In genomic region chr14:25796619-25797018, GRCm38 (mm10) we compare ENCODE assay signal across 11 mouse cellular contexts. TPM values are rescaled to one million over a fixed set of nuclear protein-coding genes. Genes with fewer than 3 reads are reported as not detected.
DNase-seq lines count a peak whose midpoint lies in the region; ATAC-seq lines count a peak whose summit lies in the region.
"Had no signal": no experiment of that assay in that cellular context is flagged by ENCODE, and none has a peak within 500 bp of the region (broad histone marks: within the 10 kb centered on the region; RNA-seq: fewer than 3 reads in every experiment).

No protein-coding gene starts in this region.

- no peak for ATAC-seq in neural tube, embryonic 15.5 days (ENCODE audit: low FRiP score)

- H3K36me3 ChIP-seq in neural tube, embryonic 15.5 days = no peaks in the 10 kb centered on the region

- no peak overlapping the region for H3K4me3 ChIP-seq in neural tube, embryonic 15.5 days (replicated peaks)
- H3K4me3 ChIP-seq: layer of hippocampus, adult 2 months had no signal

- H3K4me1 ChIP-seq in neural tube, embryonic 15.5 days = peaks cover 15% of the 10 kb centered on the region

- H3K27ac ChIP-seq in neural tube, embryonic 15.5 days (replicated peaks) = no peak overlapping the region

- intact Hi-C loops in gastrocnemius, postnatal 14 days (cut with DNase I; ENCODE audit: low total_unique reads) = no loop called here

- WGBS in neural tube, embryonic 15.5 days = 87% methylated on average over 7 of the region's 7 CpGs

- no peak overlapping the region for H3K4me2 ChIP-seq in neural tube, embryonic 15.5 days

- no peaks in the 10 kb centered on the region; the same call in 1 of the 2 replicates for H3K27me3 ChIP-seq in neural tube, embryonic 15.5 days (replicated peaks)

- H3K9me3 ChIP-seq in neural tube, embryonic 15.5 days (replicated peaks) = no peaks in the 10 kb centered on the region

- H3K9ac ChIP-seq in neural tube, embryonic 15.5 days (replicated peaks) = no peak overlapping the region

- peak; percentile 48 for DNase-seq in gastrocnemius, adult 18-20 months (ENCODE audit: low spot score)
- DNase-seq in gastrocnemius, adult 8-10 months (ENCODE audit: low spot score in 2 of 2) = no peak
- peak; percentile 36 for DNase-seq in neural tube, embryonic 10.5 days (ENCODE audit: extremely low spot score, low spot score)
- peak; percentile 30 for DNase-seq in gastrocnemius, postnatal 14 days
- no peak for DNase-seq in urinary bladder, adult 2 months (ENCODE audit: low spot score)
- no peak for DNase-seq in liver
- DNase-seq in frontal cortex, adult 2 months (ENCODE audit: extremely low spot score in 1 of 2, low spot score in 1 of 2) = no peak
- DNase-seq: cerebellum, adult 9-11 months; right cerebral cortex, postnatal 25 days had no signal

RNA-seq across cellular contexts. Expression of gene Zcchc24, which starts 27.8 kb away (rescaled TPM):
- 10 to 100 TPM; 53.7 to 60.4 TPM for total RNA-seq in gastrocnemius, adult 18-20 months (2021)
- 10 to 100 TPM; 54.4 to 82.7 (median 64.0) TPM for total RNA-seq in gastrocnemius, adult 8-10 months (2022)
- 13.4 and 17.0 TPM in 2 replicates for polyA plus RNA-seq in neural tube, embryonic 15.5 days (2015; fragmentation: Nextera tagmentation; extraction: Ambion mirVana)
- total RNA-seq in gastrocnemius, postnatal 14 days (2021) = 10 to 100 TPM; 45.2 to 45.5 TPM
- polyA plus RNA-seq in urinary bladder, adult 2 months (2012; rRNA removed) = 62.1 and 79.7 TPM in 2 replicates
- polyA plus RNA-seq in frontal cortex, adult 2 months (2012; rRNA removed) = 46.0 and 46.3 TPM in 2 replicates

RNA-seq across cellular contexts. Expression of gene Anxa11, which starts 45.3 kb away (rescaled TPM):
- 100 to 1,000 TPM; 100 to 102 TPM for total RNA-seq in gastrocnemius, adult 18-20 months (2021)
- total RNA-seq in gastrocnemius, adult 8-10 months (2022) = 100 to 1,000 TPM in 3 of 4 experiments, 10 to 100 TPM in 1; 92.4 to 119 (median 105) TPM
- 2.3 and 15.9 TPM in 2 replicates for polyA plus RNA-seq in neural tube, embryonic 15.5 days (2015; fragmentation: Nextera tagmentation; extraction: Ambion mirVana)
- total RNA-seq in gastrocnemius, postnatal 14 days (2021) = 10 to 100 TPM; 83.7 to 85.1 TPM
- polyA plus RNA-seq in urinary bladder, adult 2 months (2012; rRNA removed) = 65.5 and 84.4 TPM in 2 replicates
- polyA plus RNA-seq in frontal cortex, adult 2 months (2012; rRNA removed) = 21.5 and 22.8 TPM in 2 replicates

Comparison
In these comparisons a context has a peak if more than half of its experiments do, and no peak if none do; other contexts are left out.
1. DNase-seq: peak in gastrocnemius, adult 18-20 months (single experiment), neural tube, embryonic 10.5 days (single experiment) and gastrocnemius, postnatal 14 days (single experiment); none in gastrocnemius, adult 8-10 months (0 of 2), urinary bladder, adult 2 months (single experiment), liver (single experiment) and frontal cortex, adult 2 months (0 of 2).